Mouse (Mus musculus): ENCODE measurements around the gene Rgl1. TPM values are rescaled to one million over a fixed set of nuclear protein-coding genes. Genes with fewer than 3 reads are reported as not detected.

Gene Rgl1
- polyA plus RNA-seq, 1 experiment: 55.6 TPM

DNA sequence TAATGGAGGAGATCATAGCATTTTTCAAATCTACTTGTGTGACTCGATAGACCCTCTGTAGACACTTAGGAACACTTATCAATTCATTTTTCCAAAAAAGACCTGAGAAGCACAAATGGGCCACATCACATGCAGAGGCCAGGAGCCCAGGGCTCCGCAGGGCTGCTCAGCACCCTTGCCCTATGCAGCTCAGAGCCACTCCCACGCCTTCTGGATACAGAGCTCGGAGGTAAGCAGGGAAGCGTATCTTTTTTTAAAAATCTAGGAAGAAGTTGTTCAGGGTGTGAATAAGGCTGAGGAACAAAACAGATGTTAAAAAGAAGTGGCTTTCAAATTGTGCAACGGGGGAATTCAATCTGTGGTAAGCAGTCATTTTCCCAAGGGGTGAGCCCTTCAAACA lies 162.0 kb downstream of the Rgl1 start:
- TF ChIP-seq POLR2A (IDR thresholded peaks at IDR 0.05; ENCODE audit: extremely low read depth, insufficient read depth, low read length) (no peak), CTCF (IDR thresholded peaks at IDR 0.05; ENCODE audit: extremely low read depth, insufficient read depth, low read length) (no peak)
- H3K4me3 ChIP-seq (ENCODE audit: insufficient read depth, low read length): no peak overlapping the region
- H3K27ac ChIP-seq (ENCODE audit: insufficient read depth, low read length): no peak overlapping the region
- H3K4me1 ChIP-seq (ENCODE audit: control insufficient read depth, insufficient read depth, low read length): peaks cover 6% of the 10 kb centered on the region

DNA sequence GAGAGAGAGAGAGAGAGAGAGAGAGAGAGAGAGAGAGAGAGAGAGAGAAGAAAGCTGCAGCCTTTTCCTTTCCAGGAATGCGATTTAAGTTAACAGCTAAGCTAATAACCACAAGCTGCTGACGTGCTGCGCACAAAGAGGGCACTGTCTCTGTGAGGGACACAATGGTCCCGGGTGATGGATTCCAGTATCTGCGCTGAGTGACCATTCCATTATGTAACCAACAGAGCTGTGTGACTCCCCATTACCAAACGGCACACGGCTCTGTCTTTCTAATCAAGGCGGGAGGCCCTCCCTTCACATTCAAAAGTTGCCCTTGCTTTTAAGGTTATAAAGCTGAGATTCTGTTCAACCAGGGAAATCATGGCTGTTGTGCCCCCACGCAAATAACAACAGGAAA lies 162.5 kb downstream of the Rgl1 start:
- Histone ChIP-seq H3K27ac (ENCODE audit: insufficient read depth, low read length) (no peak overlapping the region), H3K4me3 (ENCODE audit: insufficient read depth, low read length) (no peak overlapping the region), H3K4me1 (ENCODE audit: control insufficient read depth, insufficient read depth, low read length) (peaks cover 6% of the 10 kb centered on the region)
- TF ChIP-seq POLR2A (IDR thresholded peaks at IDR 0.05; ENCODE audit: extremely low read depth, insufficient read depth, low read length): no peak

DNA sequence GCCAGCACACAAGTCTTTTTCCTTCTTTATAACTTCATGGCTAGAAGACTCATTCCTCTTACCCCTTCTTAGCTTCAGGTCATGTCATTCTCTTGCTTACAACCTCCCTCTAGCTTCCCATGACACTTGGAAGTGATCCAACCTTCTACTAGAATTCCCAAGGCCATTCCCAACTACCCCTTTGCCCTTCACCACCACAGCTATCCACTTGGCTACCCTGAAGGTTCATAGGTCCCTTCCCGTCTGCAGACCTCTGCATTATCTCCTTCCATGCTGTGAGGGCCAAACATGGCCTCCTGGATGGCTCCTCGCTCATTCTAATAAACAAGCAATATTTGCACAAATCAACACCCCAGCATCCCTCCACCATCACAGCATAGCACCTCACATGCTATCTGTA lies 165.7 kb downstream of the Rgl1 start:
- no peak overlapping the region for H3K27ac ChIP-seq (ENCODE audit: insufficient read depth, low read length)
- no peak overlapping the region for H3K4me3 ChIP-seq (ENCODE audit: insufficient read depth, low read length)
- H3K4me1 ChIP-seq (ENCODE audit: control insufficient read depth, insufficient read depth, low read length): peaks cover 2% of the 10 kb centered on the region; the same call in 1 of the 2 replicates
- TF ChIP-seq CTCF (IDR thresholded peaks at IDR 0.05; ENCODE audit: extremely low read depth, insufficient read depth, low read length) (no peak), POLR2A (IDR thresholded peaks at IDR 0.05; ENCODE audit: extremely low read depth, insufficient read depth, low read length) (no peak)

DNA sequence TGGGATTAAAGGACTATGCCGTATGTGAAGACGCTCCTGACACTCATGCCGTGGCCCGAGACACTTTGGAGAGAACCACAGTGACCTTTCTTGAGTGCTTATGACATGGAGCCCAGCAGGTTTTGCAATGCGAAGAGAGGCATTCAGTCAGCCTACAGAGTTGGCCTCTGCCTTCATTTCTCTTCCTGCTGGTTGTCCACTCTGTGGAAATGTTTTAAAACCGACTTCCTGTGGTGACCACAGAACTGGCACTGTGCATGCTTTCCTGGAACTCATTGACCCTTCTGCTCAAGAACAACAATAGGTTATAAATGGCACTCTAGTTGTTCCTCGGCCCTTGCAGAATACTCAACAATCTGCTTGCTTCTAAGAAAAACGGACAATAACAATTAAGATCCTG lies 166.8 kb downstream of the Rgl1 start:
- TF ChIP-seq CTCF (IDR thresholded peaks at IDR 0.05; ENCODE audit: extremely low read depth, insufficient read depth, low read length): no peak
- TF ChIP-seq POLR2A (IDR thresholded peaks at IDR 0.05; ENCODE audit: extremely low read depth, insufficient read depth, low read length): no peak
- H3K4me1 ChIP-seq (ENCODE audit: control insufficient read depth, insufficient read depth, low read length): peaks cover 3% of the 10 kb centered on the region
- H3K27ac ChIP-seq (ENCODE audit: insufficient read depth, low read length): no peak overlapping the region
- no peak overlapping the region for H3K4me3 ChIP-seq (ENCODE audit: insufficient read depth, low read length)

DNA sequence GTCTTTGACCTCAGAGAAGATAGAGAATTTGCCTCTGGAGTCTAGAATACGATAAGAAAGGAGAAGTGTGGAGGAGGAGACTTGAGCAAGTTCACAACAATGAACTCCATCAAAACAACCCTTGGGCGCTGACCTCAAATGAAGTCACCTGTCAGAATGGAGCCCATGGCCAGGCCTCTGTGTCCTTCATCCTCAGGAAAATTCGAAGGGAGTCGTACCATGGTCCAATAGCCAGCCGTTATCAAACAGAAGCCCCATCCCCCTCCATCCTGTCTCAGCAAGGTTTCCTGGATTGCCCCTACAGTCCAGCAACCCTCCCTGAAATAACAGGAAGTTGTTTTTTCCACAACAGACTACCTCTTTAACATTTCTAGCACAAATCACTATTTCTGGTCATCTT lies 171.5 kb downstream of the Rgl1 start:
- no peak overlapping the region for H3K4me3 ChIP-seq (ENCODE audit: insufficient read depth, low read length)
- H3K27ac ChIP-seq (ENCODE audit: insufficient read depth, low read length): no peak overlapping the region
- TF ChIP-seq CTCF (IDR thresholded peaks at IDR 0.05; ENCODE audit: extremely low read depth, insufficient read depth, low read length): no peak
- no peak for TF ChIP-seq POLR2A (IDR thresholded peaks at IDR 0.05; ENCODE audit: extremely low read depth, insufficient read depth, low read length)
- peaks cover 7% of the 10 kb centered on the region for H3K4me1 ChIP-seq (ENCODE audit: control insufficient read depth, insufficient read depth, low read length)

DNA sequence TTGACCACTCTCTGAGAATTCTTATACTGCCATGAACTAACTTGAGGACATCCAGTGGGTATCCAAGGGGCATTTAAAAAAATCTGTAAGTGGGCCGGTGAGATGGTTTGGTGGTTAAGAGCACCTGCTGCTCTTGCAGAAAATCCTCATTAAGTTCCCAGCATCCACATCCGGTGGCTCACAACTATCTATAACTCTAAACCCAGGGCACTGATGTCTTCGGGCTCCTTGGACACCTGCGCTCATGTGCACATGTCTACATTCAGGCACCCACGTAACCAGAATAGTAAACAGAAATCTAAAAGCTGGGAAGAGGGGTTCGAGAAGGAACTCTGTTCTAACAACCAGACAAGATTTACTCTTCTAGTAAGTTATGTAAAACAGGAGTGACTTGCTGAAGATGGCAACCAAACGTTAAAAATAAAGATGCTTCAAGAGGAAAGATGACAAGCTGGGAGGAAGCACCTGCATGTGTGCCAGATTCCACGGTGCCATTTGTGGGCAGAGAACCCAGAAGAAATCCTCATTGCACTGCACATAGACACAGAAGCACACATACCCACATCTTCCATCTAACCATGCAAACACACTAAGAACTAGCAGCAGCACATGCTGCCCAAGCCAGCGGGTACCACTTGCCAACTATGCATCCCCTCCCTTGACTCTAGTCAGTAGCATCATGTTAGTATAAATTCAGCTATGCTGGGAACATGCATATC lies 172.2 kb downstream of the Rgl1 start:
- H3K4me3 ChIP-seq (ENCODE audit: insufficient read depth, low read length): no peak overlapping the region
- peaks cover 7% of the 10 kb centered on the region for H3K4me1 ChIP-seq (ENCODE audit: control insufficient read depth, insufficient read depth, low read length)
- TF ChIP-seq CTCF (IDR thresholded peaks at IDR 0.05; ENCODE audit: extremely low read depth, insufficient read depth, low read length): no peak
- no peak for TF ChIP-seq POLR2A (IDR thresholded peaks at IDR 0.05; ENCODE audit: extremely low read depth, insufficient read depth, low read length)
- no peak overlapping the region for H3K27ac ChIP-seq (ENCODE audit: insufficient read depth, low read length)

DNA sequence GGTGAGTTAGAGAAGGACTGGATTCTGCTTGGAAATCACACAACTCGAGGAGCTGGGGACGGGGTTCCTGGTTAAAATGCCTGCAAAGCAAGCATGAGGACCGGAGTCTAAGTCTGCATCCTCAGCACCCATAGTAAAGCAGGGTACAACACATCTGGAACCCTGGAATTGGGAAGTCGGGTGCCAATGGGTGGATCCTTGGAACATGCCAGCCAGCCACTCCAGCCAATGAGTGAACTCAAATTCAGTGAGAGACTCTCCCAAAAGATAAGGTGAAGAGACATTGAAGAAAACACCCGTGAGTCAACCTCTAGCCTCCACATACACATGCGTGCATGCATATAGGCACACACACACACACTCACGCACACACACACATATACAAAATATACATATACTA lies 172.8 kb downstream of the Rgl1 start:
- Histone ChIP-seq H3K27ac (ENCODE audit: insufficient read depth, low read length) (no peak overlapping the region), H3K4me3 (ENCODE audit: insufficient read depth, low read length) (no peak overlapping the region), H3K4me1 (ENCODE audit: control insufficient read depth, insufficient read depth, low read length) (peaks cover 7% of the 10 kb centered on the region)
- TF ChIP-seq POLR2A (IDR thresholded peaks at IDR 0.05; ENCODE audit: extremely low read depth, insufficient read depth, low read length): no peak
- TF ChIP-seq CTCF (IDR thresholded peaks at IDR 0.05; ENCODE audit: extremely low read depth, insufficient read depth, low read length): no peak

DNA sequence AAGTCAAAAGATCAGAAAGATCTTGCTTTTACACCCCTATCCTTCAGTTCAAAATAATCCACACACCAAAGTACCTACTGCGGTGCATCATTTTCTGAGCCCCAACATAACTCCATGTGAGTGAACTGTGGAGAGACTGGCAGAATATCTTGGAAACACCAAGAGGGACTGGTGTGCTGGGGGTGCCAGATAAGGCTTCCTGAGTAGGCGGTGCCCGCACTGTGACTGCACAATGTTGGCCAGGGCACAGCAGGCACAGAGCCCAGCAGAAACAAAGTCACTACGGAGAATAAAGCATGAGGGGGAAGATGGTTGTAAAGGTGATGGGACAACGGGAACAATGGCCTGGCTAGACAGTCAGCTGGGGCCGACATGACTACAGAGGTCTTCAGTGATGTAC lies 173.5 kb downstream of the Rgl1 start:
- Histone ChIP-seq H3K4me3 (ENCODE audit: insufficient read depth, low read length) (no peak overlapping the region), H3K27ac (ENCODE audit: insufficient read depth, low read length) (no peak overlapping the region)
- TF ChIP-seq CTCF (IDR thresholded peaks at IDR 0.05; ENCODE audit: extremely low read depth, insufficient read depth, low read length) (no peak), POLR2A (IDR thresholded peaks at IDR 0.05; ENCODE audit: extremely low read depth, insufficient read depth, low read length) (no peak)

DNA sequence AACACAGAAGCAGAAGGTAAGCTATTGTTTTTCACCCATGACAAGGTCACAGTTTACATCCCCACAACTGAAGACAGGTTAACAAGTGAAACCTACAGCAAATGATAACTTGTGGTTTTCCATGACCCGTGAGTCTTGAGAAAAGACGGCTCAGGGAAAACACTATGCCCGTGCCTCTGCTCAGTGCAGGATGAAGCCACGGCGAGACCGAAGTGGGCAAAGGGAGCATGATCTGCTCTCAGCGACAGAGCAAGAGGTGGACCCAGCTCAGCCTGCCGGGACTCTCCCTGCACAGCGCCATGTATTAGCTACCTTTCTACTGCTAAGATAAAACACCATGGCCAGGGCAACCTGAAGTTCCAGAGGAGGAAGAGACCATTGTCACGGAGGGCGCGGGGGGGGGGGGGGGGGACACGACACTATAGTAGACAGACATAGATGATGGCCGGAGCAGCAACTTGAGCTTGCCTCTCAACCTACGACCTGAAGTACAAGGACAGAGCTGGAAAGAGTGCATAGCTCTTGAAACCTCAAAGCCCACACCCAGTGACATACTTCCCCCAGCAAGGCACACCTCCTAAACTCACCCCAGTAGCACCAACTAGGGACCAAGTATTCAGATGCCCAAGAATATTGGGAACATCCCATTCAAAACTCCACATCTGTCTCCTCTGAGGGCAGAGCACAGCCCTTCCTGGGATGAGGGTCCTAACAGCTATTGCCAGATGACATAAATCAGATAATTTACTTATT lies 174.2 kb downstream of the Rgl1 start:
- H3K27ac ChIP-seq (ENCODE audit: insufficient read depth, low read length): no peak overlapping the region

More for the DNA sequence above, 173.5 kb downstream of the Rgl1 start:
- peaks cover 7% of the 10 kb centered on the region for H3K4me1 ChIP-seq (ENCODE audit: control insufficient read depth, insufficient read depth, low read length)

DNA sequence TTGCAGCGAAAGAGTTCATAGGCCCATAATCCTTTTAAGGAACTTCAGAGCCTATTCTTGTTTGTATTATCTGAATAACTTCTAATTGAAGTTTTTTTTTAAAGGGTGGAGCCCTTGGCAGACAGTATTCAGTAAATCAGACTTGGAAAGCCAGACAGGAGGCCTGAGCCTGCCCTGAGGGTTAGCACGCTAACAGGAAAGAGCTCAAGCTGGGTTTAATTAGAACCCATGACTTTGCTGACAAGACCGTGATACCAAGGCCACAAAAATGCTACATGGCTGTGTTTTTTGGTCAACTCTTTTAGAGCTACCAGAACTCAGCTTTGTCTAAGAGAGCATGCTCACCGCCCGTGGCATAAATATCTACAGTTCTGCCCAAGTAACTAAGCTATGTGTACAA lies 175.8 kb downstream of the Rgl1 start:
- TF ChIP-seq CTCF (IDR thresholded peaks at IDR 0.05; ENCODE audit: extremely low read depth, insufficient read depth, low read length) (no peak), POLR2A (IDR thresholded peaks at IDR 0.05; ENCODE audit: extremely low read depth, insufficient read depth, low read length) (no peak)
- H3K4me1 ChIP-seq (ENCODE audit: control insufficient read depth, insufficient read depth, low read length): peaks cover 7% of the 10 kb centered on the region
- H3K27ac ChIP-seq (ENCODE audit: insufficient read depth, low read length): no peak overlapping the region

More for the DNA sequence above, 174.2 kb downstream of the Rgl1 start:
- H3K4me1 ChIP-seq (ENCODE audit: control insufficient read depth, insufficient read depth, low read length): peaks cover 7% of the 10 kb centered on the region
- H3K4me3 ChIP-seq (ENCODE audit: insufficient read depth, low read length): no peak overlapping the region
- TF ChIP-seq CTCF (IDR thresholded peaks at IDR 0.05; ENCODE audit: extremely low read depth, insufficient read depth, low read length) (no peak), POLR2A (IDR thresholded peaks at IDR 0.05; ENCODE audit: extremely low read depth, insufficient read depth, low read length) (no peak)

More for the DNA sequence above, 175.8 kb downstream of the Rgl1 start:
- no peak overlapping the region for H3K4me3 ChIP-seq (ENCODE audit: insufficient read depth, low read length)
